Mouse (Mus musculus): ENCODE results near the gene AF067063. TPM values are rescaled to one million over a fixed set of nuclear protein-coding genes. Genes with fewer than 3 reads are reported as not detected.

The AF067063 gene
- total RNA-seq, 2 experiments from 2014 or later, result not detected

Other genes starting within 250 kb of the AF067063 start
- under 1 TPM in 1 of 2 experiments, not detected in 1; 0.44 TPM for gene Ccl28, start 206.4 kb downstream of the AF067063 start, total RNA-seq (2021)
- gene Hmgcs1, start 139.8 kb downstream of the AF067063 start, total RNA-seq (2021), result 10 to 100 TPM; 36.7 to 38.5 TPM
- 1 to 10 TPM in 1 of 2 experiments, under 1 TPM in 1; 0.98 to 1.4 TPM for gene Nim1k, start 74.3 kb downstream of the AF067063 start, total RNA-seq (2021)
- gene Zfp131, start 39.3 kb downstream of the AF067063 start, total RNA-seq (2021), result 10 to 100 TPM; 19.6 to 19.8 TPM
- gene D13Ertd608e, start 5.8 kb upstream of the AF067063 start, total RNA-seq (2021), result not detected
- not detected for gene Tcstv1, start 64.6 kb upstream of the AF067063 start, total RNA-seq (2021)
- gene Gm21761, start 99.1 kb upstream of the AF067063 start, total RNA-seq (2021), result not detected
- not detected for gene B020031M17Rik, start 120.6 kb upstream of the AF067063 start, total RNA-seq (2021)
- gene Gm36079, start 196.8 kb upstream of the AF067063 start, total RNA-seq (2021), result not detected
- under 1 TPM; 0.40 to 0.49 TPM for gene Gm21188, start 222.0 kb upstream of the AF067063 start, total RNA-seq (2021)

All from heart, adult 18-20 months (tissue).